In the genomic region with DNA sequence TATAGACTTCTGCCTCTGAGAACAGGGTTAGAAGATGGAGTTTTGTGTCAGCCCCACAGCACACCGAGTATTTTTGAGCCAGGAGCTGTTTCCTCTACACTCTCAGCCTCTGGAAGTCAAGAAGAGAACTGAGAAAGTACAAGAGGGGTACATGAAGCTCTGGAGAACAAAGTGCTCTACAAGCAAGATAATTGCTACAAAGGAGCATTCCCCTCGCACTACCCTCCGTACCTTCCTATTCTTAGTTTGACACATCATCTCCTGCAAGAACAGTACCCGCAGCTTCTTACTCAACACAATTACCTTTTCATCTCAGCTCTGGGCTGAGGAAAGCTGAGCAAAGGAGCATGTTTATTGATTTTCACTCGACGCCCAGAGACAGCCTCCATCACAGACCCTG, we compare ENCODE assay signal across 28 mouse cellular contexts. TPM values are rescaled to one million over a fixed set of nuclear protein-coding genes. Genes with fewer than 3 reads are reported as not detected.
A peak's percentile ranks its signal among the peaks of the same experiment; 100 is the strongest.
DNase-seq lines count a peak whose midpoint lies in the region; ATAC-seq lines count a peak whose summit lies in the region.
"Had no signal": no experiment of that assay in that cellular context is flagged by ENCODE, and none has a peak within 500 bp of the region (broad histone marks: within the 10 kb centered on the region; RNA-seq: fewer than 3 reads in every experiment).

No protein-coding gene starts in this region.

- H3K4me1 ChIP-seq in forebrain, embryonic 11.5 days (replicated peaks; ENCODE audit: control insufficient read depth, insufficient read depth, low read length): no peaks in the 10 kb centered on the region
- no peaks in the 10 kb centered on the region for H3K4me1 ChIP-seq in forebrain, embryonic 13.5 days
- H3K4me1 ChIP-seq: embryonic facial prominence, embryonic 15.5 days had no signal

- ATAC-seq in forebrain, embryonic 11.5 days (replicated peaks; ENCODE audit: low FRiP score): no peak
- no peak for ATAC-seq in forebrain, embryonic 13.5 days
- ATAC-seq: activated CD4-positive, CD25-positive, alpha-beta regulatory T cell, adult 4 months; CD4-positive, CD25-positive, alpha-beta regulatory T cell, adult 4 months; forebrain, embryonic 14.5 days; forebrain, embryonic 16.5 days; Patski had no signal

- no peak overlapping the region for H3K9ac ChIP-seq in forebrain, embryonic 11.5 days (ENCODE audit: low read length)
- no peak overlapping the region for H3K9ac ChIP-seq in forebrain, embryonic 13.5 days
- H3K9ac ChIP-seq: embryonic facial prominence, embryonic 13.5 days; embryonic facial prominence, embryonic 15.5 days had no signal

- no peaks in the 10 kb centered on the region for H3K36me3 ChIP-seq in forebrain, embryonic 11.5 days (ENCODE audit: control insufficient read depth, insufficient read depth, low read length)
- H3K36me3 ChIP-seq in forebrain, embryonic 13.5 days (ENCODE audit: poor library complexity, severe bottlenecking): no peaks in the 10 kb centered on the region
- H3K36me3 ChIP-seq: embryonic facial prominence, embryonic 13.5 days; embryonic facial prominence, embryonic 15.5 days; forebrain, embryonic 10.5 days; G1E had no signal

- peak; percentile 15 for DNase-seq in forebrain, embryonic 11.5 days (ENCODE audit: low spot score)
- peak; percentile 53 for DNase-seq in brain, adult 2 months (ENCODE audit: low read depth, low spot score)
- peak; percentile 27 for DNase-seq in telencephalon, adult 2 months (ENCODE audit: low read depth, low spot score)
- no peak for DNase-seq in ovary, postnatal 36 days (ENCODE audit: low spot score)
- DNase-seq: adrenal gland, adult 8-10 months; adrenal gland, postnatal 14 days; B cell, adult 2 months; cerebellum, adult 11 months; cerebellum, adult 18-20 months; cerebellum, adult 8-10 months; cerebellum, adult 9-11 months; cerebellum, postnatal 14 days; cerebellum, postnatal 36 days; embryo, embryonic 11 days had no signal

- WGBS in forebrain, embryonic 11.5 days: 70% methylated on average over 6 of the region's 6 CpGs
- WGBS in forebrain, embryonic 13.5 days: 69% methylated on average over 6 of the region's 6 CpGs

- H3K4me3 ChIP-seq in forebrain, embryonic 11.5 days (ENCODE audit: low read depth, low read length): no peak overlapping the region
- no peak overlapping the region for H3K4me3 ChIP-seq in forebrain, embryonic 13.5 days
- H3K4me3 ChIP-seq: embryonic facial prominence, embryonic 13.5 days; embryonic facial prominence, embryonic 15.5 days; erythroblast, embryonic 14.5 days; forebrain, embryonic 10.5 days had no signal

- no peak overlapping the region for H3K4me2 ChIP-seq in forebrain, embryonic 11.5 days (ENCODE audit: low read depth, low read length, severe bottlenecking)
- no peak overlapping the region for H3K4me2 ChIP-seq in forebrain, embryonic 13.5 days
- H3K4me2 ChIP-seq: embryonic facial prominence, embryonic 13.5 days; embryonic facial prominence, embryonic 15.5 days had no signal

- no peaks in the 10 kb centered on the region for H3K27me3 ChIP-seq in forebrain, embryonic 11.5 days (ENCODE audit: control insufficient read depth, insufficient read depth, low read length)
- H3K27me3 ChIP-seq in forebrain, embryonic 13.5 days: no peaks in the 10 kb centered on the region
- H3K27me3 ChIP-seq: CH12.LX; embryonic facial prominence, embryonic 13.5 days; embryonic facial prominence, embryonic 15.5 days; Patski had no signal

- no peaks in the 10 kb centered on the region for H3K9me3 ChIP-seq in forebrain, embryonic 11.5 days (ENCODE audit: control insufficient read depth, low read length)
- H3K9me3 ChIP-seq in forebrain, embryonic 13.5 days (replicated peaks): no peaks in the 10 kb centered on the region
- H3K9me3 ChIP-seq: embryonic facial prominence, embryonic 13.5 days; embryonic facial prominence, embryonic 15.5 days; forebrain, embryonic 10.5 days; G1E had no signal

- no peak overlapping the region for H3K27ac ChIP-seq in forebrain, embryonic 11.5 days (ENCODE audit: low read depth, low read length)
- no peak overlapping the region for H3K27ac ChIP-seq in forebrain, embryonic 13.5 days
- H3K27ac ChIP-seq: embryonic facial prominence, embryonic 13.5 days; embryonic facial prominence, embryonic 15.5 days; forebrain, embryonic 10.5 days had no signal

RNA-seq across cellular contexts. Expression of a gene that starts 7.6 kb away (rescaled TPM):
- polyA plus RNA-seq in forebrain, embryonic 11.5 days (2014; fragmentation: Nextera tagmentation; extraction: Ambion mirVana): 0.65 TPM in 1 of 2 replicates, not detected in the other
- 0.31 TPM in 1 of 2 replicates, not detected in the other for polyA plus RNA-seq in forebrain, embryonic 13.5 days (2015; fragmentation: Nextera tagmentation; extraction: Ambion mirVana)
- polyA plus RNA-seq: activated CD4-positive, CD25-positive, alpha-beta regulatory T cell, adult 4 months; CD4-positive, CD25-positive, alpha-beta regulatory T cell, adult 4 months; erythroblast, embryonic 14.5 days; forebrain, embryonic 14.5 days; forebrain, embryonic 16.5 days; frontal cortex, adult 2 months; G1E had no signal

RNA-seq across cellular contexts. Expression of a gene that starts 17.1 kb away (rescaled TPM):
- polyA plus RNA-seq in forebrain, embryonic 11.5 days (2014; fragmentation: Nextera tagmentation; extraction: Ambion mirVana): 41.4 and 45.6 TPM in 2 replicates
- 53.7 and 58.8 TPM in 2 replicates for polyA plus RNA-seq in forebrain, embryonic 13.5 days (2015; fragmentation: Nextera tagmentation; extraction: Ambion mirVana)

RNA-seq across cellular contexts. Expression of a gene that starts 22.9 kb away (rescaled TPM):
- polyA plus RNA-seq in forebrain, embryonic 11.5 days (2014; fragmentation: Nextera tagmentation; extraction: Ambion mirVana): 12.3 and 14.6 TPM in 2 replicates
- 8.9 and 9.7 TPM in 2 replicates for polyA plus RNA-seq in forebrain, embryonic 13.5 days (2015; fragmentation: Nextera tagmentation; extraction: Ambion mirVana)

RNA-seq across cellular contexts. Expression of a gene that starts 34.4 kb away (rescaled TPM):
- polyA plus RNA-seq in forebrain, embryonic 11.5 days (2014; fragmentation: Nextera tagmentation; extraction: Ambion mirVana): not detected in 2 replicates
- polyA plus RNA-seq in forebrain, embryonic 13.5 days (2015; fragmentation: Nextera tagmentation; extraction: Ambion mirVana): not detected in 2 replicates
- polyA plus RNA-seq: embryonic facial prominence, embryonic 11.5 days; embryonic facial prominence, embryonic 13.5 days; erythroblast, embryonic 14.5 days; forebrain, embryonic 10.5 days; forebrain, embryonic 14.5 days; forebrain, embryonic 16.5 days; G1E; Patski had no signal

RNA-seq across cellular contexts. Expression of a gene that starts 57.9 kb away (rescaled TPM):
- 72.6 and 74.2 TPM in 2 replicates for polyA plus RNA-seq in forebrain, embryonic 11.5 days (2014; fragmentation: Nextera tagmentation; extraction: Ambion mirVana)
- polyA plus RNA-seq in forebrain, embryonic 13.5 days (2015; fragmentation: Nextera tagmentation; extraction: Ambion mirVana): 74.3 and 75.6 TPM in 2 replicates
